Mouse (Mus musculus) megakaryocyte, adult 5-6 weeks (primary cell): ENCODE measurements around the gene Gm49387. TPM values are rescaled to one million over a fixed set of nuclear protein-coding genes. Genes with fewer than 3 reads are reported as not detected.

Experiments
- ATAC-seq: 2 replicates; pipeline ENCODE4 v1.8.0; 2016; ENCODE audit warnings: mild to moderate bottlenecking, inconsistent platforms; ENCODE audit not compliant: poor library complexity, severe bottlenecking
- total RNA-seq, 2 experiments: library from RNA; stranded (forward) in 1 of 2; stranded (reverse) in 1 of 2; fragments of 153-499, 151-499 nt in 1 of 2; fragments of 221-1000, 200-1000 nt in 1 of 2; gene quantifications; 2 replicates each; pipeline versions ENCODE4 v1.2.3 to v1.2.4; 2015 to 2017

Gene Gm49387
- total RNA-seq, 2 experiments from 2014 or later, result not detected

GRCm38 (mm10) chr14:31577966-31578735 lies 62.5 kb downstream of the Gm49387 start:
- no peak for ATAC-seq

- ATAC-seq, result no peak
These were observed 63.6 kb downstream of the Gm49387 start for GRCm38 (mm10) chr14:31576846-31577697.

- ATAC-seq, result no peak
These were observed 64.8 kb downstream of the Gm49387 start for GRCm38 (mm10) chr14:31575866-31576265.

- ATAC-seq, result no peak
These were observed 65.6 kb downstream of the Gm49387 start for GRCm38 (mm10) chr14:31574903-31575665.

GRCm38 (mm10) chr14:31572561-31573175 lies 68.0 kb downstream of the Gm49387 start:
- no peak for ATAC-seq

GRCm38 (mm10) chr14:31571419-31571818 lies 69.3 kb downstream of the Gm49387 start:
- ATAC-seq, result no peak

GRCm38 (mm10) chr14:31570131-31570951 lies 70.3 kb downstream of the Gm49387 start:
- ATAC-seq, result peak; percentile 60

- ATAC-seq, result peak; percentile 70
These were observed 71.5 kb downstream of the Gm49387 start for GRCm38 (mm10) chr14:31569151-31569631.

GRCm38 (mm10) chr14:31565478-31566212 lies 75.0 kb downstream of the Gm49387 start:
- no peak for ATAC-seq

- no peak for ATAC-seq
These were observed 76.1 kb downstream of the Gm49387 start for GRCm38 (mm10) chr14:31564452-31565179.

- no peak for ATAC-seq
These were observed 79.8 kb downstream of the Gm49387 start for GRCm38 (mm10) chr14:31560886-31561285.

GRCm38 (mm10) chr14:31559216-31559615 lies 81.5 kb downstream of the Gm49387 start:
- ATAC-seq, result no peak

- ATAC-seq, result no peak
These were observed 82.9 kb downstream of the Gm49387 start for GRCm38 (mm10) chr14:31557784-31558183.

- no peak for ATAC-seq
These were observed 83.4 kb downstream of the Gm49387 start for GRCm38 (mm10) chr14:31557273-31557672.

- no peak for ATAC-seq
These were observed 84.0 kb downstream of the Gm49387 start for GRCm38 (mm10) chr14:31556526-31557260.

- no peak for ATAC-seq
These were observed 84.7 kb downstream of the Gm49387 start for GRCm38 (mm10) chr14:31555963-31556434.

- no peak for ATAC-seq
These were observed 85.7 kb downstream of the Gm49387 start for GRCm38 (mm10) chr14:31555021-31555420.
